Mouse (Mus musculus) heart, embryonic 15.5 days (tissue): ENCODE measurements around the gene Zfp30. TPM values are rescaled to one million over a fixed set of nuclear protein-coding genes. Genes with fewer than 3 reads are reported as not detected.

Source experiments
- ATAC-seq: fragments of 200-750 bp; cut with Nextera tagmentation; replicated peaks from 2 replicates; pipeline ENCODE4 v1.8.0; 2017; ENCODE audit warnings: low read depth, moderate TSS enrichment; ENCODE audit not compliant: insufficient number of reproducible peaks, insufficient read depth, low FRiP score
- H3K27ac ChIP-seq: fragments of 300-500 bp; sonication (generic); 2 replicates; pipeline ENCODE4 v1.5.1; 2015; ENCODE audit warnings: mild to moderate bottlenecking, inconsistent platforms
- H3K27me3 ChIP-seq: fragments of 300-500 bp; sonication (generic); 2 replicates; pipeline ENCODE4 v1.6.1; 2015; ENCODE audit warnings: inconsistent platforms
- H3K36me3 ChIP-seq: fragments of 300-500 bp; sonication (generic); 2 replicates; pipeline ENCODE4 v1.6.1; 2015; ENCODE audit warnings: mild to moderate bottlenecking, inconsistent platforms
- H3K4me1 ChIP-seq: fragments of 300-500 bp; sonication (generic); replicated peaks from 2 replicates; pipeline ENCODE4 v1.6.1; 2015; ENCODE audit warnings: inconsistent platforms
- H3K4me2 ChIP-seq: fragments of 300-500 bp; sonication (generic); 2 replicates; pipeline ENCODE4 v1.6.1; 2015; ENCODE audit warnings: inconsistent platforms, mild to moderate bottlenecking, moderate library complexity
- H3K4me3 ChIP-seq: fragments of 300-500 bp; sonication (generic); 2 replicates; pipeline ENCODE4 v1.5.1; 2015; ENCODE audit warnings: mild to moderate bottlenecking, inconsistent platforms
- H3K9ac ChIP-seq: fragments of 300-500 bp; sonication (generic); 2 replicates; pipeline ENCODE4 v1.6.1; 2015; ENCODE audit warnings: mild to moderate bottlenecking, inconsistent platforms
- H3K9me3 ChIP-seq: fragments of 300-500 bp; sonication (generic); replicated peaks from 2 replicates; pipeline ENCODE4 v1.6.1; 2016; ENCODE audit warnings: inconsistent platforms
- WGBS: fragments of 180-500 bp; shearing (Covaris S2); methylation state at CpG from one replicate; pipeline ENCODE4 v1.1.7; 2015; ENCODE audit warnings: mixed read lengths; 5-methylcytosine and 5-hydroxymethylcytosine counted together
- microRNA counts: library from miRNA; unstranded; fragments of <30 nt; microRNA quantifications from one replicate; lab custom pipeline; 2016
- microRNA-seq: library from miRNA; unstranded; fragments of <30 nt; microRNA quantifications from one replicate; pipeline ENCODE4, GENCODE M21; 2016
- polyA plus RNA-seq: library from polyadenylated mRNA; unstranded; fragments of >200 nt; fragmentation: Nextera tagmentation; extraction: Ambion mirVana; gene quantifications from 2 replicates; pipeline ENCODE4 v1.2.1, GENCODE M21; 2015

Zfp30 gene
- polyA plus RNA-seq, 1 experiment from 2014 or later: 5.6 TPM

- Histone ChIP-seq H3K4me2 (no peak overlapping the region), H3K4me3 (no peak overlapping the region), H3K9me3 (no peaks in the 10 kb centered on the region), H3K27me3 (no peaks in the 10 kb centered on the region), H3K9ac (no peak overlapping the region), H3K4me1 (no peaks in the 10 kb centered on the region), H3K36me3 (peaks cover 13% of the 10 kb centered on the region), H3K27ac (no peak overlapping the region)
- 79% methylated on average over 1 of the region's 1 CpGs for WGBS
- no peak for ATAC-seq
Measured at GRCm38 (mm10) chr7:29836816-29837215, 53.0 kb downstream of the Zfp30 start.

DNA sequence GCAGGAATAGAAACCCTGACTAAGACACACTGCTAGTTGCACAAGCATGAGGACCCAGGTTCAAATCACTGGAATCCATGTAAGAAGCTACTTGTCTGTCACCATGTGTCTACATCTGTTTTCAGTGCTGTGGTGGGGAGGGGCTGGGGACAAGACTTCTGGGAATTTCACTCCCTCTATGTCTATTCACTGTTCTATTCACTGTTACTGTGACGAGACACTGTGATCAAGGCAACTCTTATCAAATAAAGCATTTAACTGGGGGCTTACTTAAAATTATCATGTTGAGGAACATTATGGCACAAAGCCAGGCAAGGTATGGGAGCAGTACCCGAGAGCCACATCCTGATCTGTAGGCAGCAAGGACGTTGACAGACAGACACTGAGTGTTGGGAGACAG, 55.5 kb downstream of the Zfp30 start:
- WGBS: 71% methylated on average over 3 of the region's 3 CpGs

GRCm38 (mm10) chr7:29842105-29842504, 58.3 kb downstream of the Zfp30 start:
- 89% methylated on average over 1 of the region's 1 CpGs for WGBS
- Histone ChIP-seq H3K4me3 (no peak overlapping the region), H3K36me3 (0 out of 2 replicates have a peak, but pooled peaks cover 4% of the 10 kb centered on the region), H3K9me3 (no peaks in the 10 kb centered on the region), H3K9ac (no peak overlapping the region), H3K27me3 (no peaks in the 10 kb centered on the region), H3K4me2 (no peak overlapping the region), H3K4me1 (no peaks in the 10 kb centered on the region), H3K27ac (no peak overlapping the region)
- ATAC-seq: no peak

More for the DNA sequence above, 55.5 kb downstream of the Zfp30 start:
- Histone ChIP-seq H3K27me3 (no peaks in the 10 kb centered on the region), H3K9ac (no peak overlapping the region), H3K36me3 (no peaks in the 10 kb centered on the region), H3K4me1 (no peaks in the 10 kb centered on the region), H3K9me3 (no peaks in the 10 kb centered on the region), H3K4me2 (no peak overlapping the region), H3K27ac (no peak overlapping the region), H3K4me3 (no peak overlapping the region)
- no peak for ATAC-seq

MicroRNAs encoded within 50 kb of the gene (microRNA counts, 519-probe panel; counts per million panel counts)
- microRNA mmu-miR-1964 (lab: Ali Mortazavi, UCI): 2,270 counts per million, percentile 35 among the panel's probes with 10 or more counts

Small RNA genes within 50 kb of the gene (microRNA-seq; reads per million reads assigned to microRNA genes)
- gene Mir1964: 2.5 reads per million, percentile 7 among the genes with 10 or more reads in this experiment

Other genes with a start within 250 kb of the Zfp30 start
- gene Catsperg2, start 57.0 kb upstream of the Zfp30 start, polyA plus RNA-seq: not detected in 2 replicates
- gene Zfp84, start 15.4 kb upstream of the Zfp30 start, polyA plus RNA-seq: 7.6 and 8.9 TPM in 2 replicates
- 10.8 and 10.9 TPM in 2 replicates for gene Zfp790, start 32.1 kb downstream of the Zfp30 start, polyA plus RNA-seq
- gene Zfp940, start 69.7 kb downstream of the Zfp30 start, polyA plus RNA-seq: 1.7 and 2.1 TPM in 2 replicates
- gene Zfp420, start 76.0 kb downstream of the Zfp30 start, polyA plus RNA-seq: 3.4 and 4.4 TPM in 2 replicates
- 7.2 and 7.8 TPM in 2 replicates for gene Zfp27, start 122.6 kb downstream of the Zfp30 start, polyA plus RNA-seq
- gene Zfp383, start 124.2 kb downstream of the Zfp30 start, polyA plus RNA-seq: 3.1 TPM in 2 replicates
- 6.7 and 9.4 TPM in 2 replicates for gene Zfp74, start 170.1 kb downstream of the Zfp30 start, polyA plus RNA-seq
- 16.2 and 22.4 TPM in 2 replicates for gene Zfp568, start 200.0 kb downstream of the Zfp30 start, polyA plus RNA-seq